Mouse (Mus musculus) midbrain, postnatal 0 days (tissue): ENCODE data around the gene Rapgefl1. TPM values are rescaled to one million over a fixed set of nuclear protein-coding genes. Genes with fewer than 3 reads are reported as not detected.

Experiments
- ATAC-seq: fragments of 200-750 bp; cut with Nextera tagmentation; 2 replicates; pipeline ENCODE4 v1.8.0; 2017; ENCODE audit warnings: moderate number of reproducible peaks, mild to moderate bottlenecking, moderate TSS enrichment, moderate library complexity; ENCODE audit not compliant: low FRiP score
- DNase-seq: peaks from one replicate; pipeline ENCODE4 v3.0.0-alpha.2; 2015; ENCODE audit warnings: low spot score
- H3K27ac ChIP-seq: fragments of 300-500 bp; sonication (generic); 2 replicates; pipeline ENCODE4 v1.5.1; 2014; ENCODE audit warnings: low read depth, mild to moderate bottlenecking, low read length, mixed read lengths
- H3K27me3 ChIP-seq: fragments of 300-500 bp; sonication (generic); 2 replicates; pipeline ENCODE4 v1.6.1; 2014; ENCODE audit warnings: low read length, control low read depth, mixed read lengths; ENCODE audit not compliant: insufficient read depth
- H3K36me3 ChIP-seq: fragments of 300-500 bp; sonication (generic); 2 replicates; pipeline ENCODE4 v1.6.1; 2014; ENCODE audit warnings: low read length, control low read depth, mixed read lengths; ENCODE audit not compliant: insufficient read depth
- H3K4me1 ChIP-seq: fragments of 300-500 bp; sonication (generic); 2 replicates; pipeline ENCODE4 v1.6.1; 2014; ENCODE audit warnings: mild to moderate bottlenecking, control low read depth, antibody characterized with exemption, low read length, mixed read lengths; ENCODE audit not compliant: insufficient read depth
- H3K4me2 ChIP-seq: fragments of 300-500 bp; sonication (generic); 2 replicates; pipeline ENCODE4 v1.6.1; 2014; ENCODE audit warnings: low read depth, mild to moderate bottlenecking, low read length, mixed read lengths; ENCODE audit not compliant: poor library complexity, severe bottlenecking
- H3K4me3 ChIP-seq: fragments of 300-500 bp; sonication (generic); 2 replicates; pipeline ENCODE4 v1.5.1; 2014; ENCODE audit warnings: low read depth, mild to moderate bottlenecking, low read length, moderate library complexity
- H3K9ac ChIP-seq: fragments of 300-500 bp; sonication (generic); replicated peaks from 2 replicates; pipeline ENCODE4 v1.6.1; 2014; ENCODE audit warnings: mild to moderate bottlenecking, low read length, moderate library complexity, mixed read lengths; ENCODE audit not compliant: poor library complexity, severe bottlenecking
- H3K9me3 ChIP-seq: fragments of 300-500 bp; sonication (generic); 2 replicates; pipeline ENCODE4 v1.6.1; 2016; ENCODE audit warnings: low read length, control low read depth
- CTCF ChIP-seq: IDR thresholded peaks from 2 replicates; pipeline ENCODE4 v1.5.1; 2016; ENCODE audit warnings: antibody characterized with exemption, mild to moderate bottlenecking
- WGBS: fragments of 180-500 bp; shearing (Covaris S2); extraction: QIAGEN DNeasy Blood & Tissue Kit; methylation state at CpG from one replicate; pipeline ENCODE4 v1.1.7; 2014; 5-methylcytosine and 5-hydroxymethylcytosine counted together
- polyA plus RNA-seq: library from polyadenylated mRNA; unstranded; fragments of >200 nt; fragmentation: Nextera tagmentation; extraction: Ambion mirVana; gene quantifications from 2 replicates; pipeline ENCODE4 v1.2.1, GENCODE M21; 2015
- total RNA-seq: library from RNA; depleted of rRNA; stranded (reverse); fragments of >200 nt; gene quantifications from 2 replicates; pipeline ENCODE4 v1.2.3, GENCODE M21; 2014

The Rapgefl1 gene
- total and polyA plus RNA-seq, 2 experiments from 2014 or later = 10.9 to 39.0 TPM

- no peak for DNase-seq
- Histone ChIP-seq H3K4me2 (peak overlapping the region; percentile 92), H3K9me3 (no peaks in the 10 kb centered on the region), H3K27ac (no peak overlapping the region), H3K27me3 (no peaks in the 10 kb centered on the region), H3K36me3 (no peaks in the 10 kb centered on the region), H3K4me1 (peaks cover 6% of the 10 kb centered on the region), H3K4me3 (peak overlapping the region; percentile 41), H3K9ac (no peak overlapping the region)
- WGBS = 37% methylated on average over 5 of the region's 5 CpGs
- no peak for ATAC-seq
- TF ChIP-seq CTCF = no peak
Measured at GRCm38 (mm10) chr11:98789824-98790223, 46.8 kb upstream of the Rapgefl1 start.

GRCm38 (mm10) chr11:98790631-98791205 is 45.9 kb upstream of the Rapgefl1 start:
- no peak for DNase-seq
- Histone ChIP-seq H3K4me1 (peaks cover 6% of the 10 kb centered on the region), H3K27me3 (no peaks in the 10 kb centered on the region)

GRCm38 (mm10) chr11:98791448-98791847 is 45.1 kb upstream of the Rapgefl1 start:
- no peak overlapping the region for H3K27ac ChIP-seq
- H3K4me2 ChIP-seq = no peak overlapping the region
- H3K4me3 ChIP-seq = no peak overlapping the region
- DNase-seq (no peak), ATAC-seq (no peak)
- H3K9ac ChIP-seq = no peak overlapping the region
- WGBS = 88% methylated on average over 1 of the region's 1 CpGs
- TF ChIP-seq CTCF = no peak
- H3K36me3 ChIP-seq = no peaks in the 10 kb centered on the region
- no peaks in the 10 kb centered on the region for H3K27me3 ChIP-seq
- H3K4me1 ChIP-seq = peaks cover 2% of the 10 kb centered on the region
- H3K9me3 ChIP-seq = no peaks in the 10 kb centered on the region

More at GRCm38 (mm10) chr11:98790631-98791205, 45.9 kb upstream of the Rapgefl1 start:
- no peak overlapping the region for H3K4me2 ChIP-seq
- ATAC-seq = no peak
- H3K36me3 ChIP-seq = no peaks in the 10 kb centered on the region
- no peak overlapping the region for H3K27ac ChIP-seq
- 84% methylated on average over 5 of the region's 5 CpGs for WGBS
- no peak overlapping the region for H3K9ac ChIP-seq
- no peak for TF ChIP-seq CTCF
- no peak overlapping the region for H3K4me3 ChIP-seq
- H3K9me3 ChIP-seq = no peaks in the 10 kb centered on the region

GRCm38 (mm10) chr11:98792081-98792480 is 44.5 kb upstream of the Rapgefl1 start:
- no peak for TF ChIP-seq CTCF
- Histone ChIP-seq H3K4me2 (no peak overlapping the region), H3K9ac (no peak overlapping the region), H3K36me3 (no peaks in the 10 kb centered on the region), H3K9me3 (no peaks in the 10 kb centered on the region), H3K27ac (no peak overlapping the region), H3K4me1 (peaks cover 2% of the 10 kb centered on the region), H3K4me3 (no peak overlapping the region), H3K27me3 (no peaks in the 10 kb centered on the region)
- DNase-seq = no peak
- WGBS = 5% methylated on average over 4 of the region's 4 CpGs
- no peak for ATAC-seq

GRCm38 (mm10) chr11:98794469-98795014 is 42.0 kb upstream of the Rapgefl1 start:
- peak; percentile 82 for DNase-seq
- Histone ChIP-seq H3K27me3 (no peaks in the 10 kb centered on the region), H3K4me3 (peak overlapping the region; percentile 94), H3K4me1 (0 out of 2 replicates have a peak, but pooled peaks cover 3% of the 10 kb centered on the region), H3K4me2 (peak overlapping the region; percentile 73), H3K36me3 (peaks cover 8% of the 10 kb centered on the region), H3K9me3 (no peaks in the 10 kb centered on the region), H3K27ac (peak overlapping the region; percentile 100), H3K9ac (peak overlapping the region; percentile 99)
- ATAC-seq = peak; percentile 59
- TF ChIP-seq CTCF = peak; percentile 65
- WGBS = 2% methylated on average over 18 of the region's 30 CpGs

GRCm38 (mm10) chr11:98795015-98795713 is 41.4 kb upstream of the Rapgefl1 start, which contains the start of gene Msl1:
TSS of gene Msl1 (plus strand) at chr11:98795516.
- peaks cover 11% of the 10 kb centered on the region for H3K36me3 ChIP-seq
- ATAC-seq = peak; percentile 72
- peak; percentile 91 for DNase-seq
- 0 out of 2 replicates have a peak, but pooled peaks cover 3% of the 10 kb centered on the region for H3K4me1 ChIP-seq
- H3K4me2 ChIP-seq = peak within 1 kb of the TSS; percentile 73
- WGBS = under 1% methylated on average over 39 of the region's 89 CpGs
- H3K9me3 ChIP-seq = no peaks in the 10 kb centered on the region
- TF ChIP-seq CTCF = peak; percentile 39
- H3K4me3 ChIP-seq = peak within 1 kb of the TSS; percentile 94
- peak within 1 kb of the TSS; percentile 99 for H3K9ac ChIP-seq
- H3K27me3 ChIP-seq = no peaks in the 10 kb centered on the region
- H3K27ac ChIP-seq = peak within 1 kb of the TSS; percentile 100
